Mouse (Mus musculus) kidney, adult 9 months (tissue): ENCODE results near the gene Olfm2.
A peak's percentile ranks its signal among the peaks of the same experiment; 100 is the strongest.
"Not testable (repeated sequence)": the region's sequence is repeated elsewhere in the genome, so short reads cannot be mapped to it uniquely, and the experiment has no call there.

Experiments used
- DNase-seq: peaks from one replicate; pipeline ENCODE4 v3.0.0; 2022

Olfm2 gene

DNA sequence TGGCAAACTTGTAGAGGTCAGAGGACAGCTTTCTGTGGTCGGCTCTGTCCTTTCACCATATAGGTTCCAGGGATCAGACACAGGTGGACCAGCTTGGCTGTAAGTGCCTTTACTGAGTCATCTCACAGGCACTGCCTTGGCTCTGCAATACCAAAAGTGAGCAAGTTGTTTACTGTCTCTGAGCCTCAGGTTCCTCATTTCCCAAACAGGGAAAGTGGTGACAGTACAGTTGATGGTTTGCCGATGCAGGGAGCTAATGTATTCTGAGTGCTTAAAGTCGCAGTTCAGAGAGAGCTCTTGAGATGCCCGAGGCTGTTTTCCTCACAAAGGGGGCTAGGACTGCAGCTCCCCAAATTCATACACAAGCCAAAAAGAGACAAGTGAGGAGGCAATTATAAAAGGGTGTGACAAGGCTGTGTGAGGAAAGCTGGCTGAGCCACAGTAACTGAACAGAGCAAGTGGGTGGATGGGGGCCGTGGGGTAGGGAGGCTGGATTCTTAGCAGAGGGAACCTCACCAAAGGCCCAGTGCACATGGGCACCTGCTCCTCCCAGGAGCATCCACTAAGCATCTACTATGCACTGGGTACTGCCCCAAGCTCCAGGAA is 49.9 kb downstream of the Olfm2 start:
- no peak for DNase-seq

DNA sequence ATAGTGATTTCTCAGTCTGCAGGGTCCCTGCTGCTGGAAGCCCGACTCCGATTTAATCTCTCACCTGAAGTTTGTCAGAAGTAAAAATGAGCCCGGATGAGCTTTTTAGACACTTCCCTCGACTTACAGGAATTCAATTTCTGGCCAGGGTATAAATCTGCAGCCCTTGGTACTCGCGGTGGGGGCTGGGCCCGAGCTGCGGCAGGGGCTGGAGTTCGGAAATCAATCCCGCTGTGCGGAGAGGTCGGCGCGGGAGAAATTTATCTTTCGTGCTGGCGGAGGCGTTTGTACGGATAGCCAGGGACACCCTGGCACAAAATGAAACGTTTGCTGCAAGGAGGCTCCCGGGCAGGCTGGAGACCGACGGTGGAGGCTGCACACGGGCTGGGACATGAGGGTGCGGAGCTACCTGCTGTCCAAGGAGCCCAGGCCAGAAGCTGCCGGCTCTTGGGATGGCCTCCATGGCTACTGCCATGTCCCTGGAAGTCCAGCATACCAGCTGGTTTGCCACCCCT is 51.4 kb downstream of the Olfm2 start:
- DNase-seq: no peak

DNA sequence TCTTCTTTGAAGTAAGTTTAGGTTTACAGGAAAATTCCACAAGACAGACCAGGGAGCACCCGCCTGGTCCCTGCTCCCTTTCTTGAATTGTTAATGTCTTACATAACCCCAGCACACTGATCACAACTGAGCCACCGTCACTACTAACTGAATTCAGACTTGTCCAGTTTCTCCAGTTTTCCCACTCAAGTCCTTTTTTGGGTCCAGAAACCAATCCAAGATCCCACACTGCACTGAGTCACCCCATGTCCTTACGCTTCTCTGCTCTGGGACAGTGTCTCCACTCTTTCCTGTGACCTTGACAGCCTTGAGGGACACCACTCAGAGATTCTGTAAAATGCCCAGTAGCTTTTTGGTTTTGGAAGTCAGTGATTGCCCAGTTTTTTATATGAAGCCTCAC is 53.3 kb downstream of the Olfm2 start:
- no peak for DNase-seq

GRCm38 (mm10) chr9:20690449-20690848 is 55.7 kb downstream of the Olfm2 start:
- DNase-seq: not testable (repeated sequence)

DNA sequence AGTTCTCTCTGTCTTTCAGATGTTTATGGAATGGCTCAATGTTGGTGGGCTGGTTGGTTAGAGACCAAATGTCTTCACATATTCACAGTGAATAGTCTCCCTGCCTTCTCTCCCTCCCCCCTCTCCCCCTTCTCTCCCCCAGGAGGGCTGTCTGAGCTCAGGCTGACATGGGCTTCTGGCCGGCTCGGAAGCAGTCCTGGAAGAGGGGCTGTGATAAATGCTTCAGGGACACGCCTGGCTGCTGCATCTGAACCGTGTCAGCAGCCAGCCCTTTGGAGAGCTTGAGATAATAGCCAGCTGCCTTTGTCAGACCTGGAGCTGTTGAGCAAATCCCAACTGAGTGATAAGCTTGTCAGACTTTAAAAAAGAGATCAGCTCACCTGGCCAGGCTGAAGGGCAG is 56.2 kb downstream of the Olfm2 start:
- DNase-seq: no peak

DNA sequence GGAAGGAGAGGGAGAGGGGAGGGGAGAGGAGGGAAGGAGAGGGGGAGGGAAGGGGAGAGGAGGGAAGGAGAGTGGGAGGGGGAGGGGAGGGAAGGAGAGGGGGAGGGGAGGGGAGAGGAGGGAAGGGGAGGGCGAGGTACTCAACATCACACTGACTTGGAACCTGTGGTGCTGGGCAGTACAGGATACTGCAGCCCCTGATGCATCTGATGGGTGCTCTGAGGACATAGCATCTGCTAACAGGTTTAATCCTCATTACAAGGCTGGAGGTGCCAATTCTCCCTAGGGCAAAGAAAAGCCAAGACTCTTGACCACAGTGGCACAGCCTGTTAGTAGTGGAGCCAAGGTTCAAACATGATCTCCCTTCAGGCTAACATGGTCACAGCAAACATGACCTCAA is 56.7 kb downstream of the Olfm2 start:
- DNase-seq: no peak

DNA sequence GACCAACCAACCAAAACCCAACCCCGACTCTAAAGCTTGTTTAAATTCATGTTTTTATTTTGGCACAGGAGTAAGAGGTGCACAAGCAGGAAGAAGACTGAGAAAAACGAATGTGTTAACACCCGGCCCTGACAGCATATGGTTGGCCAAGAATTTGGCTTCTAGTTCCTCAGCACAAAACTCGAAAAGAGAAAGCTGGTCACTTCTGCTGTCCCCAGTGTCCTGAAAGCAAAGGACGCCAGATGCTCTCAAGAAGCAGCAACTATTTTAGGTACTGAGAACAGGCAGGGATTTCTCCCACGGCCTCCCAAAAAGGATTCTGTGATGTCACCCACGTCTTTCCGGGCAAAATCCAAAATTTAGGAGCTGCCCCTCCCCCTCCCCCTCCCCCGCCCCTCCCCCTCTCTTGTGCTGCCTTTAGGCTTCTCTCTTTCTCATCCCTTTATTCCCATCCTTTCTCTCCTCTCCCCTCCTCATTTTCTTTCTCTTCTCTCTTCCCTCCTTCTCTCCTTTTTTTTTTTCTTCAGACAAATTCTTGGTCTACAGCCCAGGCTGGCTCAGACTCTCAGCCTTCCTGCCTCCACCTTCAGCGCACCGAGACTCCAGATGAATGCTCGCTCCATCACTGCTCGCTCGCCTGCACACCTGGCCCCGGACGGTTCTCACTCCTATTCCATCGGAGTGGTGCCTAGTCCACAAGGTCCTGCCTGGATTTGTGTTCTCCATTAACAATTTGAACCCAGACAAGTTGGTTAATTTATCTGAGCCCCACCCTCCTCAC is 60.9 kb downstream of the Olfm2 start:
- no peak for DNase-seq

DNA sequence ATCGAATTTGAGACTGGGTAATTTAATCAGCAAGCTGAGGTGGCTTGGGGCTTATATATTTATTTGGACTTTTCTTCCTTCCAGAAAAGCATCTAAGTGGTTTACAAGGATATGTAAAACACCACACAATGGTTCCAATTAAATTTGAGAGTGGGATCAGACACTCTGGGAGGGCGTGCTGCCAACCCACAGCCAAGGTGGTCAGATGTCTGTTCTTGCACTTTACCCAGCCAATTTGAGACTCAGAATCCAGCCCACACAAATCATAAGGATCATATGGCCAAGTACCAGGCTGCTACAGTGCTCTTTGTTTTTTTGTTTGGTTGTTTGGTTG is 63.8 kb downstream of the Olfm2 start:
- no peak for DNase-seq

DNA sequence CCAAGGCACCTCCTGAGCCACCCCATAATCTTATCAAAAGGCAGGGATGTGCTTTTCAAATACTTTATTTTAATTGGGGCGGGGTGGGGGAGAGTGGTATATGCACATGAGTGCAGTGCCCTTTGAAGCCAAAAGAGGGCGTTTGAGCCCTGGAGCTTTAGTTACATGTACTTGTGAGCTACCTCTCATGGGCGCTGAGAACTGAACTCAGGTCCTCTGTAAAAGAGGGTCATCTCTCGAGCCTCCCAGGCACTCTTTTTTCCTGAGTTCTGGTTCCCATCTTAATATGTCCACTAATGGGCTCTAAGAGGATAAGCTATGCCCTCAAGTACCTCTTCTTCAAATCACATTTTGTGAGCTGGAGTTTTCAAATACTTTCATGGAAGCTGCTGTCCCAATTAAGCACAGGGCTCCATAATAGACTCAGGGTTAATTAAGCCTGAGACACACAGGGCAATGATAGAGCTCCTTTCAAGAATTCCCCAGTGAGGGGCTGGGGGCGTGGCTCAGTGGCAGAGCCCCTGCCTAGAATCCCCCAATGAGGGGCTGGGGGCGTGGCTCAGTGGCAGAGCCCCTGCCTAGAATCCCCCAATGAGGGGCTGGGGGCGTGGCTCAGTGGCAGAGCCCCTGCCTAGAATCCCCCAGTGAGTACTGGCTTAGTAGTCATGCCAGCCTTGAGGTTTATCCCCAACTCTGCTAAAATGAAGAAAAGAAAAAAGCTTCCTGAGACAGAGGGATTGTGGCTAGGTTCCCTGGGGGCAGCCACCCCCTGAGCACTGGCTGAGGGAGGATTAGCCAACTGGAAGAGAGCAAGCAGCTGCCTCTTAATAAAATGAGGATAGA is 64.4 kb downstream of the Olfm2 start:
- no peak for DNase-seq

DNA sequence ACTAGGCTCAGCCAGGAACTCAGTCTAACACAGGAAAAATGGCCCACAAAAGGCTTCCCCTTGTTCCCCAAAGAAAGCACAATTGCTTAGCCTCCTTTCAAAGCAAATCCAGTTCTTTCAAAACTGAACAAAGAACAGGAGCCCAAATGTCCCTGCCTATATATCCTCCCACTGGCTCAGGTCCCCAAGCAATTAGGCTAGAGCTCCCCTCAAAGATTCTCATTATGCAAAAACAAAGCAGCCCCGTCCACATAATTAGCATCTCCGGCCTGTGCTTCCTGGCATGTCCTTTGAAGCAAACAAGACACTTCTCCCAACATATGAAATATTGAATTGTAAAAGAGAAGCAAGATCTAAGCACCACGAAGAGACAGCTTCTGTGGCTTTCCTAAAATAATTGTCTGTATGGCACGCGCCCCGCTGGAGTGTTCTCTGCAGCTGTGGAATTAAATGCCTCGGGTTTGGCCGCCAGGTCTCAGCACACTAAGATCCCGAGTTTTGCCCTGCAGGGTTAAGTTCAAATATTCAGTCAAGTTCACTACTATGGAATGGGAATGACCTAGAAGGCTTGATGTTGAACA is 65.7 kb downstream of the Olfm2 start:
- no peak for DNase-seq

DNA sequence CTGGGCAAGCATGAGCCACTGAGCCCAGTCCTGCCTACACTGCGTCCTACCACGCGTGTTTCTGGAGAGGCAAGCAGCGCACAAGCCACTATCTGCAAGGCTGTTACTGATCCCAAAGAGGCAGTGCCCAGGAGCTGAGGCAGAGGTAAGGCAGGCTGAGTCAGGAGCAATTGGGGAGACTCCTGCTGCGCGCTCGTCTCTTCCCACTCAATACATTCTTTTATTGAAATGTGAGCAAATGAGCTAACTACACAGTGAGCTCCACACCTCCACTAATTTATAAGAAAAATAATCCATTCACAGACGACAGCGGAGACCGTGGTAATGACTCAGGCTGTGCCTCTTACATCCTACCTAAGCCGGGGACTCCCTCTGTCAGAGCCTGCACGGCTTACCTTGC is 68.3 kb downstream of the Olfm2 start:
- no peak for DNase-seq

- DNase-seq: no peak
Measured at GRCm38 (mm10) chr9:20672047-20672446, 74.1 kb downstream of the Olfm2 start.

DNA sequence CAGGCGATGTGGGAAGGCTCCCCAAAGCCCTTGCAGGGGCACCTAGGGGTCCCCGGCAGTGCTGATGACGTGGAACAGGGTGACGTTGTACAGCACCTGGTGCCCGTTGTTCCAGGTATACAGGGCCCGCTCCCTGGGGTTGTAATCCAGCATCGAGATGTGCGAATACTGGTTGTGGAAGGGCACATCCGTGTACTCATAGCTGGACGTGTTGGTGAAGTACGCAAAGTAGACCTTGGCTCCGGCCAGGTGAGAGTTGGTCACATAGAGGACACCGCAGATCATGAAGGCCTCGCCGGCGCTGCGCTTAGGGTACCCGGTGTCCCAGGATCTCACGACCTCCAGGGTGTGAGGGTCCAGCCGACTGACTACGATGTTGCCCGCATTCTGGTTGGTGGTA is 78.1 kb downstream of the Olfm2 start:
- no peak for DNase-seq

- no peak for DNase-seq
Measured at GRCm38 (mm10) chr9:20666510-20667034, 79.6 kb downstream of the Olfm2 start.

- DNase-seq: no peak
Measured at GRCm38 (mm10) chr9:20665925-20666324, 80.2 kb downstream of the Olfm2 start.

DNA sequence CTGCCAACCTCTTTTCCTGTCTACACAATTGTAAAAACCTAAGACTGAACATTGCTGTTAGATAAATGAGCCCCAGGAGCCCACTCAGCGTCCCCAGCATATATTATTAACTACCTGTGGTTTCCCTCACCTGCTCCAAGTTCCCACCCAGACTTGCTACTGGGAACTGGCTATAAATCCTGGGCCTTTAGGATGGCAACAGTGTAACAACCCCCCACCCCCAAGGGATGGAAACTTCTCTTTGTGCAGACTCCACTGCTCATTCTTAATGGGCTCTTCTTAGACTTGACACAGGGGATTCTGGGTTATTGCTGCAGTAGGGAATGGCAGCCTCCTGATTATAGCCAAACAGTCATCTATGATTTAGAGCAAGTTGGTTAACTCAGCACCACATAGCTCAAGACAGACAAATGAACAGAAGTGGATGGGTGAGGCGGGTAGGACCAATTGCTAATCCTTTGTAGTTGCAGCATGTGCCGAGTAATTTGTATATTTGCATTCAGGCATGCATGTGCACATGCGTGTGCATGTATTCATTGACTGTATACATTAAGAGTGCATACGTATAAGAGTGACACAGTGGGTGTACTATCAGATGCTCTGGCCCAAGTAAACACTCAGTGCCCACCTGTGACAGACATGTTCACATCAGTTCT is 81.0 kb downstream of the Olfm2 start:
- no peak for DNase-seq

DNA sequence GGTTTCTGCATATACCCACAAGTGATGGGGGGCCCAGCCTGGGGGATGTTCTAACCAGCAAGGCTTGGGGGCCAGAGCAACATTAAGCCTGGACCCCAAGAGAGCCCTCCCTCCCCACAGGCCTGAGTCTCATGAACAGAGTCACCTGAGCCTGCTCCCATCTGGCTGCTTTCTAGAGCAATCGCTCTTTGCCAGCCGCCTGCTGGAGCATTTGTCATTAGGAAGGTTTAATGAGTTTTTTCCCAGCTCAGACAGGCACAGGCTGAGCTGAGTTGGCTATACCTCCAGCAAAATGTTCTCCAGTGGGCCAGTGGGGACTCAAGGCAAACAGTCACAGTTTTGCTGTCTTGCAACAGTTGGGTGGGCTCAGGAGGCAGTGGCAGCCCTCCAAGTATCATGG is 81.8 kb downstream of the Olfm2 start:
- no peak for DNase-seq

DNA sequence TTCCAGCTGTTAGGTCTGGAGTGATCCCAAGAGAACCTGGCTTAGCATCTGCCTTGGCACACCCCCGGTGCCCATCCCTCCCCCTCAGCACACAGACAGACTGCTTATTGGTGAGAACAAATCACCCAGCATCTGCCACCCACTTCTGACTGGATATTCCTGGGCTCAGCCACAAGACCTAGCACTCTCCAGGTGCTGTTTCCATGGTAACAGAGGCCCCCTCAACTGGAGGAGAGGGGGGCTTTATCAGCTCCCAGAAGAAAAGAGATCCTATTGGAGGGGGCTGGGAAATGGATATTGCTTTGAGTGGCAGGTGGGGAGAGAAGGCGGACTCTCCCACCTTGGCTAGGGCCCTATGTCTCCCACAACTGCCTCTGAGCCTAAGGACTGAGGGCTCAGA is 82.2 kb downstream of the Olfm2 start:
- DNase-seq: no peak

DNA sequence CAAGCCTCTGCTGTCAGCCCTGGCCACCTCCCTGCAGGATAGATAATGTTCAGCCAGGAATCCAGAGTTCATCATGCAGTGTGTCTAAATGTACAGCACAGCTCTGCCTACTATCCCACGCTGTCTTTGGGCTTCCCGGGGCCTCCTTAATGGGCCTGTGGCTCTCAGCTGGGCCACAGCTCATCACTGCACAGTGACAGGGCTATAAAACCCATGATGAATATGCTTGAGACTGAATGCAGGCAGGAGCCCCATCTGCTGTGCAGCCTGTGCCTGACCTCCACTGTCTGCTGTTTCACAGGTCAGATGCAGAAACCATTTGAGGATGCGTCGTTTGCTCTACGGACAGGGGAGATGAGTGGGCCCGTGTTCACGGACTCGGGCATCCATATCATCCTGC is 83.3 kb downstream of the Olfm2 start:
- no peak for DNase-seq

- peak; percentile 54 for DNase-seq
Measured at GRCm38 (mm10) chr9:20662325-20662724, 83.8 kb downstream of the Olfm2 start.

DNA sequence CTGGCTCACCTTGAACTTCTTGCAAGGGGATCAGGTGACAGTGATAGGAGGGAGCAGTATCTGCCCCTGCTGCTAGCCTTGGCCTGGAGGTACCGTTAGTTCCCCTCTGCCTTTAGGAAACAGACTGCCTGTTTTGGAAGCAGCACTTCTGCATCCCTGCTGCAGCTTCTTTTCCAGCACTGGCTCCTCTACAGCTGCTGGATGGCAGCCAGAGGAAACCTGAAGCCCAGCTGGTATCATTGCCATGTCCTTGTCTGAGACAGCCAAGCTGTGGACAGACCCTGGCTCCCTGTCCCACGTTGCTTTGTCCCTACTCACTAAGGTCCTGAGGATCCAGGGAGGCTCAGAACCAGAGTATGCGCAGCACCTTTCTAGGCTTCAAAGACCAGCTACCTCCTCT is 88.6 kb downstream of the Olfm2 start:
- no peak for DNase-seq

- no peak for DNase-seq
Measured at GRCm38 (mm10) chr9:20653859-20654258, 92.3 kb downstream of the Olfm2 start.

DNA sequence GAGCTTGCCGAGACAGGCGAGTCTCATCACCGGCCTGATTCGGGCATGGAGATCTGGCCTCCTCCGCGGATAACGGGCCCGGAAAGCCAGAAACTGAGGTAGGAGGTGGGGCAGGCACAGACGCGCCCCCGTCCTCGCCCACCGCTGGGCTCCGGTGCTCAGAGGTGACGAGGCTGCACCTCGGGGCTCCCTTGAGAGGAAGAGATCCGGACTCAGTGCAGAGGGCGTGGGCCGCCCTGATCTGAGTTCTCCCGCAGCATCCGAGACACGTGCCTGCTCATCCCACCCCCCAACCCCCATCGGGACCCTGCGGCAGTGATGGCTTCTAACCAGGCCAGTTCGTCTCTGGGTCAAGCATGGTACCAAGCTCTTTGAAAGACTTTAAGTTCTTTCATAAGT is 93.9 kb downstream of the Olfm2 start:
- DNase-seq: no peak
